Mouse (Mus musculus) heart, adult 2 months (tissue): Measurements from ENCODE around the gene Otulinl.

ENCODE experiments used
- CTCF ChIP-seq: fragments of 200-600 bp; IDR thresholded peaks from 2 replicates; pipeline ENCODE4 v1.8.1; 2022; ENCODE audit warnings: antibody characterized with exemption, mild to moderate bottlenecking, moderate library complexity
- EP300 ChIP-seq: fragments of 200-500 bp; IDR thresholded peaks from 2 replicates; pipeline ENCODE4 v1.6.1; 2011; ENCODE audit warnings: low read depth, low read length, control low read depth; ENCODE audit not compliant: insufficient read depth
- POLR2A ChIP-seq: fragments of 200-500 bp; IDR thresholded peaks from 2 replicates; pipeline ENCODE4 v1.6.1; 2011; ENCODE audit warnings: mild to moderate bottlenecking, low read depth, low read length, control low read depth; ENCODE audit not compliant: insufficient read depth

DNA sequence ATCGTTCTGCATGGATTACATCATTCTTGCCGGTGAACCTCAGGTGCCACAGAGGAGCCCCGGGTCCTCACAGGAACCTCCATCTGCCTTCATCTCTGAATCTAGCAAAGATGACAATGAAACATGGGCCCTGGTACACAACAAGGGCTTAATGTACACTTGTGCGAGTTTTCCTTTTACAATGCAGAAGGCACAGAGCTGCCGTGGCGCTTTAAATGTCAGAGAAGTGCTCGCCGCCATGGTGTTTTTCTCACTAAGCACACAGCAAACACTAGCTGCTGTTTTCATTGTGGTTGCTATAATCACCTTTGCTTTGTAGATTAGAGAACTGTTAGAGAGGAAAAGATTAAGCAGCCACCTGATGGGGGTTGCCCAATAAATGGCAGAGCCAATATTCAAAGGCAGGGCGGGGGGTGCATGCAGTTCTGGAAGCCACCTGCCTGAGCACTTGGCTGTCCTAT lies 13.3 kb downstream of the Otulinl start:
- TF ChIP-seq CTCF (no peak), EP300 (no peak), POLR2A (no peak)
